Mouse (Mus musculus): ENCODE results near the gene Gm15294. TPM values are rescaled to one million over a fixed set of nuclear protein-coding genes. Genes with fewer than 3 reads are reported as not detected.

Gm15294 gene
- under 1 TPM in 1 of 2 experiments, not detected in 1; 0.23 TPM for total RNA-seq (2021)
- long read RNA-seq, experiment 1 = 0 reads
- long read RNA-seq, experiment 2 = 0 reads

DNA sequence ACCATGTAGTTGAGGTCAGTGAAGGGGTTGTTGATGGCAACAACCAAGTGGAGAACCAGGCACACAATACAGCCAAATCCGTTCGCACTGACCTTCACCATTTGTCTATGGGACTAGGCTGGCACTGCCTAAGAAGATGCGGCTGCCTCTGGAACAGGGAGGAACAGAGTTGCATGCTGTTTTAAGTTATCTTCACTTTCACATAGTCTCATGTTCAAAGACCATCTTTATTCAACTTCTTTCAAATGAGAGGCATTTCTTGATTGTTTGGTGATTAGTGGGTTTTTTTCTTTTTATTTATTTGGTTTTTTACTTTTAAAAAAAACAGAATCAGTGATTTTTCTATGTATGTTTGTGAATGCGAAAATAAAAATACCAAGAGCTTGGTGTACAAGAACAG is at the start of gene Gm15294:
Gene Gm15294 (minus strand): TSS at position 101 of the 400 bp plus-strand sequence.
- DNase-seq (ENCODE audit: low spot score) = no peak

GRCm38 (mm10) chrX:141884336-141885048 is 9.5 kb upstream of the Gm15294 start:
- no peak for DNase-seq (ENCODE audit: low spot score)

DNA sequence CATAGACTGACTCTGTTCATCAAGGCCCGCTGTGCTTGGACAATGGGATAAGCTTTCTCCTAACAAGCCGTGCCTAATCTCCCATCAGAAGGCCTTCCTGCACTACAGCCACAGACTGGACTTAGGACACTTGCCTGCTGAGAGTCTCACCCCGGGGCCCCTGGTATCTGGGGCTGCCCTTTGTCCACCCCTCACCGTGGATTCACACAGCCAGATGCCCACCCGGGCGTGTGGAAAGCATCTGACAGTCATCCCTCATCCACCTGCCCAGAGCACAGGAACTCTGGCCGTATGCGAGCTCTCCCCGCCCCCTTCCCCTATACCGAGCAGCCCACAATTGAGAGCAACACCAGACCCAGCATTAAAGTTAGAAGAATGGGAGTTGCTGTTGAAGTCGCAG is 1.0 kb downstream of the Gm15294 start:
- DNase-seq (ENCODE audit: low spot score) = no peak

DNA sequence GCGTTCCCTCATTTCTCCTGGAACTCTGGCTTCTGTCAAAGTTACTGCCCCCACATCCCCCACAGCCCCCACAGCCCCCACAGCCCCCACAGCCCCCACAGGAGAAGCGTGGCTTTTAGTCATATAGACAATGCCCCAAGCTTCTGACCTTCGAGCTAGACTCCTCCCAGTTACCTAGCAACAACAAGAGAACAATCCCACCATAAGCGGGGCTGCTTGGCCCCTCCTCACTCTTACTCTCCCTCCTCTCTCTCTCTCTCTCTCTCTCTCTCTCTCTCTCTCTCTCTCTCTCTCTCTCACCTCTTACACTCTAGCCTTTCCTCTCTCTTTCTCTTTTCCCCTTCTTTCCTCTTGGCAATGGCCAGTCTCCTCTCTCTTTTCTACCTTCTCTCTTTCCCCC is 1.4 kb downstream of the Gm15294 start:
- no peak for DNase-seq (ENCODE audit: low spot score)

DNA sequence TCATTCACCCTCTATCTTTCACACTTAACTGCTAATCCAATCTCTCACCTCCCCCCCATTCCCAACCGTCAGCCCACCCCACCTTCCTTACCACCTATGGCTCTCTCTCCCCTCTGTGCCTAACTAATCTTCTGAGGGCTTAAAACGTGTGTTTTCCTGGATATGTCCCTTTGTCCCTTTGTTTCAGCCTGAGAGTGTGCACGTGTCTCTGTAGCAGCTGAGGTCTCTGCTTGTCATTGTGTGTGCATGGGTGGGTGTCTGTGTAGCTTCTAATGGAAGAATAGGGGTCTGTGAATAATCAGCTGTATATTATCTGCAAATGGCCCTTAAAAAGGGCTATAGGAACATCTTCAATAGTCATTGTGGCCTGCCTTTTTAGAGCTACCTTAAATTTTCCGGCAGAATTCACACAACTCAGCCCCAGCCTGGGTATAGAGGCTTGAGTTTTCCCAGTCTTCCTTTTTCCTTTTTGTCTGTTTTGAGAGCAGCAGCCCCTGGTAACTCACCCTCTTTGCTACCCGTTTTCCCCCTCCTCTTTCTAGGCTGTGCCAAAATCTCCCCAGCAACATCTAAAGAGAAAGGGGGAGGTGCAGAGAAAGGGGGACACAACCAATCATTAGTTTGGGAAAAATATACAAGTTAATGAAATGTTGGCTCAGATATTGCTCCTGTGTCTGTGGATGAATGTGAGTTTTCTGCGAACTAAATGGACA is 19.2 kb downstream of the Gm15294 start:
- no peak for DNase-seq (ENCODE audit: low spot score)

Other genes starting within 250 kb of the Gm15294 start
- not detected for gene Irs4, start 150.0 kb downstream of the Gm15294 start, total RNA-seq (2021)

All from gastrocnemius, adult 18-20 months (tissue).